Mouse (Mus musculus) olfactory bulb, adult 2 months (tissue): ENCODE results near the gene Ccl27a.

ENCODE experiments used
- CTCF ChIP-seq: fragments of 200-500 bp; IDR thresholded peaks from 2 replicates; pipeline ENCODE4 v1.5.1; 2012; ENCODE audit warnings: low read depth, mild to moderate bottlenecking, low read length, moderate library complexity; ENCODE audit not compliant: insufficient read depth
- POLR2A ChIP-seq: fragments of 200-500 bp; IDR thresholded peaks from 2 replicates; pipeline ENCODE4 v1.6.1; 2012; ENCODE audit warnings: mild to moderate bottlenecking, low read depth, low read length, moderate library complexity; ENCODE audit not compliant: insufficient read depth

DNA sequence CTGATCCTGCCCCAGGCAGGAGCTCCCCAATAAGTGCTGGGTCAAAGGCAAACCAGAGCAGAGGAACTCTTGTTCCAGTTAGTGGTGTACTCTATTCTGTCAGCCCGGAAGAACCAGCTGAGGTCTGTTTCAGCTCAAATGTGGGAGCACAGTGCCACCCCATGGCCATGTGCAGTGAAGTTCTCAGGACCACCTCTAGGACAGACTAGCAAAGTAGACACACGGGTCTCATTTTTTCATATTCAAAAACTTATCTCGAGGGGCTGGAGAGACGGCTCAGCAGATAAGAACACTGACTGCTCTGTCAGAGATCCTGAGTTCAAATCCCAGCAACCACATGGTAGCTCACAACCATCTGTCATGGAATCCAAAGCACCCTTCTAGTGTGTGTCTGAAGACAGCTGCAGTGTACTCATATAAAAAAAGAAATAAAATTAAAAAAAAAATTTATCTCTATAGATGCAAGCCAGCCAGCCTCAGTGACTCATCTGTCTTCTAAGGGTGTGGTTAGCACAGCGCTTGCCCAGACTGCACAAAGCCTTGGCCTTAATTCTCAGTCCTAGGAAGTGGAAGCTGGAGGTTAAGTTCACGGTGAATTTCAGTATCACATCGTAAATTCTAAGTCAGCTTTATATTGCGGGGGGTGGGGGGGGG lies 36.3 kb downstream of the Ccl27a start:
- TF ChIP-seq POLR2A (no peak), CTCF (peak; percentile 52)
